Mouse (Mus musculus) adrenal gland, postnatal 14 days (tissue): ENCODE measurements around the gene Epha1. TPM values are rescaled to one million over a fixed set of nuclear protein-coding genes. Genes with fewer than 3 reads are reported as not detected.
A peak's percentile ranks its signal among the peaks of the same experiment; 100 is the strongest.

ENCODE experiments used
- DNase-seq: peaks from one replicate; pipeline ENCODE4 v3.0.0; 2021; ENCODE audit warnings: mixed read lengths
- total RNA-seq: library from RNA; stranded (reverse); gene quantifications from 2 replicates; pipeline ENCODE4 v1.2.3, GENCODE M21; 2021

The Epha1 gene
- total RNA-seq, 1 experiment from 2014 or later: 3.6 TPM

GRCm38 (mm10) chr6:42324482-42325267 is 48.4 kb downstream of the Epha1 start, which contains the start of gene Fam131b:
Fam131b (minus strand) TSS chr6:42324643.
- peak; percentile 17 for DNase-seq

- DNase-seq: peak; percentile 17
Observed at GRCm38 (mm10) chr6:42324067-42324481, 49.0 kb downstream of the Epha1 start.

GRCm38 (mm10) chr6:42323371-42324066 is 49.5 kb downstream of the Epha1 start:
- no peak for DNase-seq

- no peak for DNase-seq
Observed at GRCm38 (mm10) chr6:42318293-42318692, 54.8 kb downstream of the Epha1 start.

GRCm38 (mm10) chr6:42310427-42311053 is 62.5 kb downstream of the Epha1 start:
- DNase-seq: no peak

GRCm38 (mm10) chr6:42309816-42310378 is 63.2 kb downstream of the Epha1 start:
- DNase-seq: no peak

Other genes with a start within 250 kb of the Epha1 start
- gene Tas2r139, start 232.3 kb downstream of the Epha1 start, total RNA-seq: not detected in 2 replicates
- not detected in 2 replicates for gene Tas2r144, start 157.9 kb downstream of the Epha1 start, total RNA-seq
- gene Gstk1, start 127.3 kb downstream of the Epha1 start, total RNA-seq: 108 and 147 TPM in 2 replicates
- 0.86 and 1.0 TPM in 2 replicates for gene Tmem139, start 111.3 kb downstream of the Epha1 start, total RNA-seq
- 21.8 and 30.2 TPM in 2 replicates for gene Casp2, start 108.3 kb downstream of the Epha1 start, total RNA-seq
- 0.19 TPM in 1 of 2 replicates, not detected in the other for gene Clcn1, start 86.6 kb downstream of the Epha1 start, total RNA-seq
- 0.30 and 0.90 TPM in 2 replicates for gene Fam131b, start 48.6 kb downstream of the Epha1 start, total RNA-seq
- 115 and 117 TPM in 2 replicates for gene Zyx, start 23.6 kb downstream of the Epha1 start, total RNA-seq
- 2.0 and 3.5 TPM in 2 replicates for gene Tas2r143, start 27.0 kb upstream of the Epha1 start, total RNA-seq
- 1.4 and 2.2 TPM in 2 replicates for gene Tas2r135, start 32.2 kb upstream of the Epha1 start, total RNA-seq
- gene Tas2r126, start 61.3 kb upstream of the Epha1 start, total RNA-seq: 1.0 and 1.2 TPM in 2 replicates
- gene Olfr458, start 91.9 kb upstream of the Epha1 start, total RNA-seq: not detected in 2 replicates
- gene Olfr457, start 103.1 kb upstream of the Epha1 start, total RNA-seq: not detected in 2 replicates
- not detected in 2 replicates for gene Olfr456, start 113.9 kb upstream of the Epha1 start, total RNA-seq
- gene Olfr455, start 174.3 kb upstream of the Epha1 start, total RNA-seq: not detected in 2 replicates
- not detected in 2 replicates for gene Tcaf3, start 224.4 kb upstream of the Epha1 start, total RNA-seq